In genomic region chr7:12992222-12992621, GRCm38 (mm10) we compare ENCODE assay signal across 10 mouse cellular contexts. TPM values are rescaled to one million over a fixed set of nuclear protein-coding genes. Genes with fewer than 3 reads are reported as not detected.
DNase-seq lines count a peak whose midpoint lies in the region; ATAC-seq lines count a peak whose summit lies in the region.
"Had no signal": no experiment of that assay in that cellular context is flagged by ENCODE, and none has a peak within 500 bp of the region (broad histone marks: within the 10 kb centered on the region; RNA-seq: fewer than 3 reads in every experiment).

No protein-coding gene starts in this region.

- no peak overlapping the region for H3K4me3 ChIP-seq in hindbrain, embryonic 11.5 days (ENCODE audit: low read depth, low read length)
- no peak overlapping the region for H3K4me3 ChIP-seq in hindbrain, embryonic 13.5 days

- no peak overlapping the region for H3K9ac ChIP-seq in hindbrain, embryonic 11.5 days (ENCODE audit: low read depth, low read length)
- no peak overlapping the region for H3K9ac ChIP-seq in hindbrain, embryonic 13.5 days
- H3K9ac ChIP-seq: hindbrain, embryonic 14.5 days had no signal

- H3K36me3 ChIP-seq in hindbrain, embryonic 11.5 days (ENCODE audit: control insufficient read depth, insufficient read depth, low read length): no peaks in the 10 kb centered on the region
- no peaks in the 10 kb centered on the region for H3K36me3 ChIP-seq in hindbrain, embryonic 13.5 days

- no peak overlapping the region for H3K27ac ChIP-seq in hindbrain, embryonic 11.5 days (ENCODE audit: low read depth, low read length)
- H3K27ac ChIP-seq in hindbrain, embryonic 13.5 days: no peak overlapping the region
- H3K27ac ChIP-seq: hindbrain, embryonic 14.5 days had no signal

- DNase-seq in hindbrain, embryonic 11.5 days (ENCODE audit: low spot score): peak; percentile 23
- peak; percentile 56 for DNase-seq in c-Kit-positive CD71-negative TER-119-negative erythroid progenitor cells, embryonic 14.5 days (ENCODE audit: low read depth)
- DNase-seq in naive thymus-derived CD4-positive, alpha-beta T cell, adult 2 months (ENCODE audit: low read depth): peak; percentile 86
- DNase-seq in ovary, postnatal 10 days (ENCODE audit: low spot score): no peak
- no peak for DNase-seq in gastrocnemius, postnatal 4 days (ENCODE audit: low spot score in 2 of 2)
- DNase-seq in right cerebral cortex, adult 2 months (ENCODE audit: low spot score in 2 of 2): no peak
- DNase-seq: adrenal gland, adult 8-10 months had no signal

- H3K9me3 ChIP-seq in hindbrain, embryonic 11.5 days (ENCODE audit: control insufficient read depth, low read length): no peaks in the 10 kb centered on the region
- H3K9me3 ChIP-seq in hindbrain, embryonic 13.5 days: no peaks in the 10 kb centered on the region

- WGBS in hindbrain, embryonic 11.5 days: 7% methylated on average over 3 of the region's 3 CpGs
- 11% methylated on average over 3 of the region's 3 CpGs for WGBS in hindbrain, embryonic 13.5 days

- no peak overlapping the region for H3K4me2 ChIP-seq in hindbrain, embryonic 11.5 days (replicated peaks; ENCODE audit: low read depth, low read length)
- H3K4me2 ChIP-seq in hindbrain, embryonic 13.5 days: no peak overlapping the region
- H3K4me2 ChIP-seq: hindbrain, embryonic 14.5 days had no signal

- H3K4me1 ChIP-seq in hindbrain, embryonic 11.5 days (replicated peaks; ENCODE audit: control insufficient read depth, insufficient read depth, low read length): no peaks in the 10 kb centered on the region
- no peaks in the 10 kb centered on the region for H3K4me1 ChIP-seq in hindbrain, embryonic 13.5 days (replicated peaks)

- H3K27me3 ChIP-seq in hindbrain, embryonic 11.5 days (ENCODE audit: control insufficient read depth, insufficient read depth, low read length): no peaks in the 10 kb centered on the region
- 0 out of 2 replicates have a peak, but pooled peaks cover 4% of the 10 kb centered on the region for H3K27me3 ChIP-seq in hindbrain, embryonic 13.5 days

- ATAC-seq in hindbrain, embryonic 11.5 days (ENCODE audit: low FRiP score): no peak
- no peak for ATAC-seq in hindbrain, embryonic 13.5 days (ENCODE audit: low FRiP score)
- ATAC-seq in CD4-positive, CD25-positive, alpha-beta regulatory T cell, adult 4 months: peak; percentile 89

RNA-seq across cellular contexts. Expression of gene Slc27a5, which starts 5.8 kb away (rescaled TPM):
- not detected in 2 replicates for polyA plus RNA-seq in hindbrain, embryonic 11.5 days (2014; fragmentation: Nextera tagmentation; extraction: Ambion mirVana)
- polyA plus RNA-seq in hindbrain, embryonic 13.5 days (2015; fragmentation: Nextera tagmentation; extraction: Ambion mirVana): 0.19 and 0.44 TPM in 2 replicates
- under 1 TPM in 1 of 2 experiments, not detected in 1; 0.54 TPM for polyA plus RNA-seq in CD4-positive, CD25-positive, alpha-beta regulatory T cell, adult 4 months (2017; shearing (Covaris generic))
- total RNA-seq in gastrocnemius, postnatal 4 days (2021): under 1 TPM; 0.10 to 0.20 TPM

RNA-seq across cellular contexts. Expression of gene Trim28, which starts 6.7 kb away (rescaled TPM):
- polyA plus RNA-seq in hindbrain, embryonic 11.5 days (2014; fragmentation: Nextera tagmentation; extraction: Ambion mirVana): 427 and 438 TPM in 2 replicates
- polyA plus RNA-seq in hindbrain, embryonic 13.5 days (2015; fragmentation: Nextera tagmentation; extraction: Ambion mirVana): 216 and 239 TPM in 2 replicates
- polyA plus RNA-seq in CD4-positive, CD25-positive, alpha-beta regulatory T cell, adult 4 months (2017; shearing (Covaris generic)): 10 to 100 TPM; 37.1 to 75.2 TPM
- total RNA-seq in gastrocnemius, postnatal 4 days (2021): 100 to 1,000 TPM; 232 to 252 TPM

RNA-seq across cellular contexts. Expression of gene Zfp446, which starts 14.6 kb away (rescaled TPM):
- 8.5 and 11.7 TPM in 2 replicates for polyA plus RNA-seq in hindbrain, embryonic 11.5 days (2014; fragmentation: Nextera tagmentation; extraction: Ambion mirVana)
- polyA plus RNA-seq in hindbrain, embryonic 13.5 days (2015; fragmentation: Nextera tagmentation; extraction: Ambion mirVana): 12.4 and 13.2 TPM in 2 replicates
- polyA plus RNA-seq in CD4-positive, CD25-positive, alpha-beta regulatory T cell, adult 4 months (2017; shearing (Covaris generic)): 1 to 10 TPM; 3.8 to 5.7 TPM
- 1 to 10 TPM; 4.2 TPM for total RNA-seq in gastrocnemius, postnatal 4 days (2021)

RNA-seq across cellular contexts. Expression of gene Zbtb45, which starts 17.6 kb away (rescaled TPM):
- polyA plus RNA-seq in hindbrain, embryonic 11.5 days (2014; fragmentation: Nextera tagmentation; extraction: Ambion mirVana): 25.0 and 25.3 TPM in 2 replicates
- 37.0 and 37.4 TPM in 2 replicates for polyA plus RNA-seq in hindbrain, embryonic 13.5 days (2015; fragmentation: Nextera tagmentation; extraction: Ambion mirVana)
- polyA plus RNA-seq in CD4-positive, CD25-positive, alpha-beta regulatory T cell, adult 4 months (2017; shearing (Covaris generic)): 1 to 10 TPM; 5.6 to 7.4 TPM
- total RNA-seq in gastrocnemius, postnatal 4 days (2021): 10 to 100 TPM; 10.4 to 13.5 TPM

RNA-seq across cellular contexts. Expression of gene Zfp324, which starts 26.6 kb away (rescaled TPM):
- polyA plus RNA-seq in hindbrain, embryonic 11.5 days (2014; fragmentation: Nextera tagmentation; extraction: Ambion mirVana): 7.4 and 8.0 TPM in 2 replicates
- polyA plus RNA-seq in hindbrain, embryonic 13.5 days (2015; fragmentation: Nextera tagmentation; extraction: Ambion mirVana): 13.6 and 13.7 TPM in 2 replicates
- polyA plus RNA-seq in CD4-positive, CD25-positive, alpha-beta regulatory T cell, adult 4 months (2017; shearing (Covaris generic)): 1 to 10 TPM; 2.2 to 2.7 TPM
- total RNA-seq in gastrocnemius, postnatal 4 days (2021): 1 to 10 TPM; 6.0 to 6.6 TPM

Comparison
In these comparisons a context has a peak if more than half of its experiments do, and no peak if none do; other contexts are left out.
1. DNase-seq: peak in hindbrain, embryonic 11.5 days (single experiment), c-Kit-positive CD71-negative TER-119-negative erythroid progenitor cells, embryonic 14.5 days (single experiment) and naive thymus-derived CD4-positive, alpha-beta T cell, adult 2 months (single experiment); none in ovary, postnatal 10 days (single experiment), gastrocnemius, postnatal 4 days (0 of 2) and right cerebral cortex, adult 2 months (0 of 2).